ENCODE assay signal across 23 mouse cellular contexts in genomic region chr4:62653922-62654661, GRCm38 (mm10).
A peak's percentile ranks its signal among the peaks of the same experiment; 100 is the strongest.
DNase-seq lines count a peak whose midpoint lies in the region; ATAC-seq lines count a peak whose summit lies in the region.
"Had no signal": no experiment of that assay in that cellular context is flagged by ENCODE, and none has a peak within 500 bp of the region (broad histone marks: within the 10 kb centered on the region; RNA-seq: fewer than 3 reads in every experiment).

No protein-coding gene starts in this region.

- no peak overlapping the region for H3K4me3 ChIP-seq in lung, embryonic 15.5 days
- H3K4me3 ChIP-seq in stomach, embryonic 15.5 days (replicated peaks) = no peak overlapping the region
- H3K4me3 ChIP-seq: embryonic facial prominence, embryonic 13.5 days; gastrocnemius, adult 2 months; heart, embryonic 13.5 days; liver, embryonic 12.5 days; midbrain, embryonic 15.5 days; myocyte; neural tube, embryonic 13.5 days had no signal

- no peak overlapping the region for H3K9ac ChIP-seq in lung, embryonic 15.5 days
- no peak overlapping the region for H3K9ac ChIP-seq in stomach, embryonic 15.5 days
- H3K9ac ChIP-seq: embryonic facial prominence, embryonic 13.5 days; heart, embryonic 13.5 days; liver, embryonic 12.5 days; midbrain, embryonic 15.5 days; neural tube, embryonic 13.5 days had no signal

- WGBS in lung, embryonic 15.5 days = 61% methylated on average over 5 of the region's 5 CpGs
- WGBS in stomach, embryonic 15.5 days = 75% methylated on average over 5 of the region's 5 CpGs

- H3K9me3 ChIP-seq in lung, embryonic 15.5 days = no peaks in the 10 kb centered on the region
- H3K9me3 ChIP-seq in stomach, embryonic 15.5 days = no peaks in the 10 kb centered on the region
- H3K9me3 ChIP-seq: embryonic facial prominence, embryonic 13.5 days; heart, embryonic 13.5 days; liver, embryonic 12.5 days; midbrain, embryonic 15.5 days; neural tube, embryonic 13.5 days had no signal

- 0 out of 2 replicates have a peak, but pooled peaks have one; percentile 10 for ATAC-seq in lung, embryonic 15.5 days (ENCODE audit: borderline replicate concordance, extremely low read depth, low FRiP score, low TSS enrichment)
- ATAC-seq in granulocyte monocyte progenitor cell, adult 5-6 weeks (replicated peaks; ENCODE audit: poor library complexity, severe bottlenecking) = peak; percentile 81
- peak; percentile 57 for ATAC-seq in stomach, embryonic 15.5 days (ENCODE audit: insufficient read depth, low FRiP score, low read depth)
- ATAC-seq: forebrain, embryonic 14.5 days; hindbrain, postnatal 0 days; intestine, embryonic 16.5 days; liver, embryonic 12.5 days; midbrain, embryonic 15.5 days had no signal

- H3K4me2 ChIP-seq in lung, embryonic 15.5 days = no peak overlapping the region
- H3K4me2 ChIP-seq in stomach, embryonic 15.5 days = no peak overlapping the region
- H3K4me2 ChIP-seq: embryonic facial prominence, embryonic 13.5 days; heart, embryonic 13.5 days; liver, embryonic 12.5 days; midbrain, embryonic 15.5 days; neural tube, embryonic 13.5 days had no signal

- peaks cover 5% of the 10 kb centered on the region; the same call in 1 of the 2 replicates for H3K4me1 ChIP-seq in lung, embryonic 15.5 days
- 0 out of 2 replicates have a peak, but pooled peaks cover 3% of the 10 kb centered on the region for H3K4me1 ChIP-seq in stomach, embryonic 15.5 days
- H3K4me1 ChIP-seq: embryonic facial prominence, embryonic 13.5 days; liver, embryonic 12.5 days; midbrain, embryonic 15.5 days had no signal

- H3K36me3 ChIP-seq in lung, embryonic 15.5 days = no peaks in the 10 kb centered on the region
- no peaks in the 10 kb centered on the region for H3K36me3 ChIP-seq in stomach, embryonic 15.5 days
- H3K36me3 ChIP-seq: embryonic facial prominence, embryonic 13.5 days; liver, embryonic 12.5 days; midbrain, embryonic 15.5 days had no signal

- no peak overlapping the region for H3K27ac ChIP-seq in lung, embryonic 15.5 days
- H3K27ac ChIP-seq in stomach, embryonic 15.5 days = no peak overlapping the region
- H3K27ac ChIP-seq: embryonic facial prominence, embryonic 13.5 days; gastrocnemius, adult 2 months; heart, embryonic 13.5 days; hindbrain, postnatal 0 days; liver, embryonic 12.5 days; midbrain, embryonic 15.5 days; neural tube, embryonic 13.5 days had no signal

- H3K27me3 ChIP-seq in lung, embryonic 15.5 days = no peaks in the 10 kb centered on the region
- H3K27me3 ChIP-seq in stomach, embryonic 15.5 days (replicated peaks) = no peaks in the 10 kb centered on the region
- H3K27me3 ChIP-seq: embryonic facial prominence, embryonic 13.5 days; liver, embryonic 12.5 days; midbrain, embryonic 15.5 days; neural tube, embryonic 13.5 days had no signal

- peak; percentile 29 for DNase-seq in cerebellum, adult 9-11 months
- DNase-seq in cerebellum, postnatal 14 days = no peak
- DNase-seq in lung, postnatal 36 days = no peak
- no peak for DNase-seq in gastrocnemius, postnatal 25 days
- DNase-seq in kidney, postnatal 25 days = no peak
- DNase-seq: adrenal gland, postnatal 10 days; gastrocnemius, adult 2 months; heart, postnatal 14 days; kidney, postnatal 4 days; lung, postnatal 10 days; right cerebral cortex, adult 18-20 months had no signal

Comparison
In these comparisons a context has a peak if more than half of its experiments do, and no peak if none do; other contexts are left out.
1. ATAC-seq: peak in every context shown above with its lines; median percentile 81 in granulocyte monocyte progenitor cell, adult 5-6 weeks; 57 in stomach, embryonic 15.5 days; 10 in lung, embryonic 15.5 days.